Mouse (Mus musculus) kidney, embryonic 16.5 days (tissue): Measurements from ENCODE around the gene Nckap5. TPM values are rescaled to one million over a fixed set of nuclear protein-coding genes. Genes with fewer than 3 reads are reported as not detected.

Experiments used
- ATAC-seq: fragments of 200-750 bp; cut with Nextera tagmentation; 2 replicates; pipeline ENCODE4 v1.8.0; 2017; ENCODE audit warnings: moderate TSS enrichment; ENCODE audit not compliant: low FRiP score, low TSS enrichment
- H3K27ac ChIP-seq: fragments of 300-500 bp; sonication (generic); 2 replicates; pipeline ENCODE4 v1.5.1; 2014; ENCODE audit warnings: low read length
- H3K27me3 ChIP-seq: fragments of 300-500 bp; sonication (generic); 2 replicates; pipeline ENCODE4 v1.6.1; 2014; ENCODE audit warnings: low read length, control low read depth, mixed read lengths; ENCODE audit not compliant: insufficient read depth
- H3K36me3 ChIP-seq: fragments of 300-500 bp; sonication (generic); 2 replicates; pipeline ENCODE4 v1.6.1; 2014; ENCODE audit warnings: low read length, control low read depth, mixed read lengths; ENCODE audit not compliant: insufficient read depth
- H3K4me1 ChIP-seq: fragments of 300-500 bp; sonication (generic); 2 replicates; pipeline ENCODE4 v1.6.1; 2014; ENCODE audit warnings: low read length, control low read depth, mixed read lengths; ENCODE audit not compliant: insufficient read depth
- H3K4me2 ChIP-seq: fragments of 300-500 bp; sonication (generic); replicated peaks from 2 replicates; pipeline ENCODE4 v1.6.1; 2014; ENCODE audit warnings: low read depth, low read length
- H3K4me3 ChIP-seq: fragments of 300-500 bp; sonication (generic); 2 replicates; pipeline ENCODE4 v1.5.1; 2014; ENCODE audit warnings: mild to moderate bottlenecking, low read length
- H3K9ac ChIP-seq: fragments of 300-500 bp; sonication (generic); replicated peaks from 2 replicates; pipeline ENCODE4 v1.6.1; 2014; ENCODE audit warnings: low read length
- H3K9me3 ChIP-seq: fragments of 300-500 bp; sonication (generic); 2 replicates; pipeline ENCODE4 v1.6.1; 2016; ENCODE audit warnings: low read length, control low read depth
- WGBS: fragments of 180-500 bp; shearing (Covaris S2); extraction: QIAGEN DNeasy Blood & Tissue Kit; methylation state at CpG from one replicate; pipeline ENCODE4 v1.1.7; 2014; 5-methylcytosine and 5-hydroxymethylcytosine counted together
- polyA plus RNA-seq: library from polyadenylated mRNA; unstranded; fragments of >200 nt; fragmentation: Nextera tagmentation; extraction: Ambion mirVana; gene quantifications from 2 replicates; pipeline ENCODE4 v1.2.1, GENCODE M21; 2015

Nckap5 gene
- polyA plus RNA-seq: 4.1 and 4.2 TPM in 2 replicates

DNA sequence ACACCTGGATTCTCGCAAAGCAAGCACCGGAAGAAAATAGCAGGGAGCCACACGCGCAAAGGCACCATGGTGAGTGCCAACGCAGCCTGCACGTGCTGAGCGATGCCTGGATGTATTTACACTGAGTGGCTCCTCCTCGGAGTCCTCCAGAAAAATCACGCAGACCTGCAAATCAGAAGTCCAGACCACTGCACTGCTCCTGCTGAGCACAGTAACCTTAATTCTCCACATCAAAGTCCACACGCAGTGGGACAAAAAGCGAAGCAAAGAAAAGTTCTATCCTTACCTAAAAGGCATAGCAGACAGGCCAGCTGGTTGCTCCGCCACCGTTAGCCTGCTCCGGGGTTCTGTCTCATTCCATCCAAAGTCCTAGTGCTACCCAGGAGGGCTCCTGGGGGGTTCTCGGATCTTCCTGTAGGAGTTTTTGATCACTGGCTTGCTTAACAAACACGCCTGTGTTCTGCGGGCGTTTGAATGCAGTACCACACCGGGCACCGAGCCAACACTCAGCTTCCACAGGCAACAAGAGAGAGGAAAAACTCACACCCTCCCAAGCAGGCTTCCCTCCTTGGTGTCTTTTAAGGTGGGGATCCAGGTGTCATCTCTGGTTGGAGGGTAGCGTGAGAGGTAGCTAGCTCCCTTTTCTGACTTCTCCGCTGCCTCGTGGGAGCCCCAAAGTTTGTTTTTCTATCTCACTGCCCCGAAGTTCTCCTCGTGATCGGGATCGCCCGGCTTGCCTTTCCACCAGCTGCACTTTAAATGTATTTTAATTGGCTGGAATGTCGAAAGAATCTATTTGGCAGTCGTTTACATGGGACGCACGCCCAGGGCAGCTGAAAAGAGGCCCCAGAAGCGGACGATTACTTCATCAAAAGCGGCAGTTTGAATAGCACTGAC is at the start of gene Nckap5:
Nckap5 (minus strand) TSS at position 769 of the 897 bp plus-strand sequence.
- Histone ChIP-seq H3K27ac (peak within 1 kb of the TSS; percentile 30; the same call in 1 of the 2 replicates), H3K4me2 (peak within 1 kb of the TSS; percentile 84), H3K4me3 (peak within 1 kb of the TSS; percentile 47), H3K36me3 (no peaks in the 10 kb centered on the region), H3K9ac (peak within 1 kb of the TSS; percentile 61), H3K4me1 (no peaks in the 10 kb centered on the region), H3K9me3 (0 out of 2 replicates have a peak, but pooled peaks cover 4% of the 10 kb centered on the region), H3K27me3 (peaks cover 5% of the 10 kb centered on the region; the same call in 1 of the 2 replicates)
- WGBS: under 1% methylated on average over 35 of the region's 35 CpGs
- ATAC-seq: peak; percentile 70

- Histone ChIP-seq H3K4me1 (no peaks in the 10 kb centered on the region), H3K4me3 (no peak overlapping the region), H3K27ac (no peak overlapping the region), H3K9me3 (no peaks in the 10 kb centered on the region), H3K27me3 (no peaks in the 10 kb centered on the region), H3K9ac (no peak overlapping the region), H3K4me2 (no peak overlapping the region), H3K36me3 (no peaks in the 10 kb centered on the region)
- ATAC-seq: no peak
- 89% methylated on average over 2 of the region's 2 CpGs for WGBS
Measured at GRCm38 (mm10) chr1:126877495-126877894, 46.9 kb upstream of the Nckap5 start.

DNA sequence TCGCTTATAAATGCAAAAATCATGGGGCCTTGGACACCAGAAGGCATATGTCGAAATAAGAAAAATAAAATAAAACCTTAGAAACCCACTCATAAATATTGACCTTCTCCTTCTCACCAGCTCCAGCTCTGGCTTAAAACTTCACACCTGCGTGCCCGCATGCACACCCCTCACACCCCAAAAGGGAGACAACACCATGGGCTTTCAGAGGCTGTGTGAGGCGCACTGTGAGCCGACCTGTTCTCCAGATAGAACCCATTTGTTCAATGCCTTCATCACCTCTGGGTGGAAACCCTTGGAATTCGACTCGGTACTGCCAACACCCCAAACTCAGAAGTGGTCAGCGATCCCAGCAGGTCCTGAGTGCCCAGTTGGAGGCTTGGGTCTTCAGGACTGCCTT is 37.8 kb upstream of the Nckap5 start:
- no peaks in the 10 kb centered on the region for H3K36me3 ChIP-seq
- H3K9ac ChIP-seq: no peak overlapping the region
- peaks cover 7% of the 10 kb centered on the region; the same call in 1 of the 2 replicates for H3K4me1 ChIP-seq
- WGBS: 83% methylated on average over 9 of the region's 9 CpGs
- H3K27ac ChIP-seq: no peak overlapping the region
- no peak for ATAC-seq
- no peak overlapping the region for H3K4me3 ChIP-seq
- no peaks in the 10 kb centered on the region for H3K9me3 ChIP-seq
- no peak overlapping the region for H3K4me2 ChIP-seq
- H3K27me3 ChIP-seq: no peaks in the 10 kb centered on the region

GRCm38 (mm10) chr1:126867912-126868311 is 37.3 kb upstream of the Nckap5 start:
- H3K9me3 ChIP-seq: no peaks in the 10 kb centered on the region
- no peaks in the 10 kb centered on the region for H3K27me3 ChIP-seq
- H3K4me2 ChIP-seq: no peak overlapping the region
- H3K4me3 ChIP-seq: no peak overlapping the region
- WGBS: 93% methylated on average over 5 of the region's 5 CpGs
- H3K9ac ChIP-seq: no peak overlapping the region
- no peak for ATAC-seq
- H3K4me1 ChIP-seq: peaks cover 7% of the 10 kb centered on the region; the same call in 1 of the 2 replicates
- no peaks in the 10 kb centered on the region for H3K36me3 ChIP-seq
- no peak overlapping the region for H3K27ac ChIP-seq

DNA sequence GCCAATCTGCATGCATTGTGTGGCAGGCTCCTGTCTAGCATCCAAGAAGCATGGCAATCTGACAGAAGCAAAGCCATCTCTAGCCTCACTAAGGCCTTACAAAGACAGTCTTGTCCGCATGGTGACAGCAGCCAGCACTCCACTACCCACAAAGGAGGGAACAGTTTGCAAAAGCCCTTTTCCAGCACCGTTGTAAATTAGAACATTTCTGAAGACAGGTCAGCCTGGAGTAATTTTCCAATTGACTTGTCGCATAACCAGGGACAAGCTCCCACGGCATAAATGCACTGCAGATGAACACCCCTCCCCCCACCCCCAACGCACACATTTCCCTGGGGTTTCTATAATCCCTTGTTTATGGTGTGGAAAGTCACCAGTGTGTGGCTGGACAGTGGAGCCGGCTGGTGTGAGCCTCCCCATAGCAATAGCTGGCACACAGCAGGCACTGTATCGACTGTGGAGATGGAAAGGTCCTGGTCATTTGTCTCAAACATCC is 35.0 kb upstream of the Nckap5 start:
- H3K27ac ChIP-seq: no peak overlapping the region
- peak; percentile 71 for ATAC-seq
- H3K4me1 ChIP-seq: peaks cover 7% of the 10 kb centered on the region; the same call in 1 of the 2 replicates
- H3K9me3 ChIP-seq: no peaks in the 10 kb centered on the region
- 24% methylated on average over 7 of the region's 7 CpGs for WGBS
- H3K36me3 ChIP-seq: no peaks in the 10 kb centered on the region
- H3K27me3 ChIP-seq: no peaks in the 10 kb centered on the region
- H3K9ac ChIP-seq: no peak overlapping the region
- no peak overlapping the region for H3K4me2 ChIP-seq
- H3K4me3 ChIP-seq: no peak overlapping the region

DNA sequence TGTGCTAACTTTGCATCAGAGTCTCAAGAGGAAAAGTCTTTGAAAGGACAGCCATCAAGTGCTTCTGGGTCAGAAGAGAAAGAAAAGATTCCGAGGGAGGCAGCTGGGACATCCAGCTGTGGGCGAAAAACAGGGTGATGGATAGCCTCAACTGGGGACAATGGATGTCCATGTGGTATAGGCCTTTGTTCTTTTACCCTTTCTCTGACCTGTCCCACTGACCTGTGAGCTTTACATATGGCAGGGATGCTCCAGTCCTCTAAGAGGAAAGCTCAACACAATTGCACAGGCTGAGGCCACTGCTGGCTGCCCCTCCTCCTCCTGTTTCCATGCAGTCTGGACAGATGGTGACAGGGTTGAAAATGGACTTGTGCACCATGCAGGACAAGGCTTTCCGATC is 31.2 kb upstream of the Nckap5 start:
- no peak for ATAC-seq
- WGBS: 66% methylated on average over 3 of the region's 3 CpGs
- no peak overlapping the region for H3K27ac ChIP-seq
- no peaks in the 10 kb centered on the region for H3K9me3 ChIP-seq
- no peak overlapping the region for H3K4me3 ChIP-seq
- no peaks in the 10 kb centered on the region for H3K36me3 ChIP-seq
- H3K27me3 ChIP-seq: no peaks in the 10 kb centered on the region
- H3K4me2 ChIP-seq: no peak overlapping the region
- H3K4me1 ChIP-seq: peaks cover 7% of the 10 kb centered on the region; the same call in 1 of the 2 replicates
- H3K9ac ChIP-seq: no peak overlapping the region

DNA sequence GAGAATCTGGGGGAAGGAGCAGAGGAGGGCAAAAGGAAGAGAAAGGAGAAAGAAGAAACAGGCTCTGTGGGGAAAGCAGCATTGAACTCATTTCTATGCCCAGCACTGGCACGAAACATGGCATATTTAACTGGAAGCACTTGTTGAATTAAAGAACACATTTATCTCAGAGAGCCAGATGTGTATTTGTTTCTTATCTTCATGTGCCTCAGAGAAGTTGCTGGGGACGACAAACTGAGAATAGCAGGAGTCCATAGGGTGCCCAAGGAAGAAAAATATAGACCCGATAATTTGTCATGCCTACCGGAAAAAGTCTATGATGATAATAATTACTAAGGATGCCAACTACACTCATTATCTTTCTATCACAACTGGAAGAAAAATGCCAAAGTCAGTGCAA is 29.9 kb upstream of the Nckap5 start:
- Histone ChIP-seq H3K9ac (no peak overlapping the region), H3K4me3 (no peak overlapping the region), H3K27me3 (no peaks in the 10 kb centered on the region), H3K9me3 (no peaks in the 10 kb centered on the region), H3K36me3 (no peaks in the 10 kb centered on the region), H3K27ac (no peak overlapping the region), H3K4me1 (0 out of 2 replicates have a peak, but pooled peaks cover 2% of the 10 kb centered on the region), H3K4me2 (no peak overlapping the region)
- WGBS: 95% methylated on average over 4 of the region's 4 CpGs
- ATAC-seq: no peak

DNA sequence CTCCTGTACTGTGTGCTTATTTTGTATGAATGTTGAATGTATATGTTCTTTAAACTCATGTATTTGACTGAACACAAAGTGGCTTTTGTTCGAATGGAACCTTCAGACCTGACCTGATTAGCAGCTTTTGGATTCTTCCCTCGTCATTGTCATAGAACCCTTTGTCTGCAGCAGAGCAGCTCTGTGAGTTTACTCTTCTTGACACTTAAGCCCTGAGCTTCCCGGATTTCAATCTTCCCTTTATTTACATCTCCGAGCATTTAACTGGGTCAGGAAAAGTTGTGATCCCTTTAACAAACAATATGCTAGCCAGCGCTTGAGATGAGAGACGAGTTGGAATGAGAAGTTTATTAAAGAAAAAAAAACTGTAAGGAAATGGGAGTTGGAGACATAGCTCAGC is 18.9 kb upstream of the Nckap5 start:
- H3K4me2 ChIP-seq: no peak overlapping the region
- no peak for ATAC-seq

DNA sequence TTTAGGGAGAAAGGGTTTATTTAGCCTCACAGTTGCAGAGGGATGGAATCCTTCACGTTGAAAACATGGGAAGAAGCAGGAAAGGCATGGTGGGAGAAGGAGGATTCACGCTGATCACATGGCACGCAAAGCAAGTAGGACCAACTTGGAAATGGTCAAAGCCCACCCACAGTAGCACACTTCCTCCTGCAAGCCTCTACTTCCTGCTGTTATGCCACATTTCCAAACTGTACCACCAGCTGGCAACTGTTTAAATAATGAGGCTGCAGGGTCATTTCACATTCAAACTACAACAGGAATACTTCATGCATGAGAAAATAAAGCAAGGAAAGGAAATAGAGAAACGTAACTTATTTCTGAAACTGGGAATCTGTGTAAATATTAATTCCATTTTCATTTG is 15.7 kb upstream of the Nckap5 start:
- Histone ChIP-seq H3K4me2 (no peak overlapping the region), H3K27me3 (no peaks in the 10 kb centered on the region), H3K36me3 (no peaks in the 10 kb centered on the region), H3K4me1 (no peaks in the 10 kb centered on the region), H3K9me3 (no peaks in the 10 kb centered on the region), H3K27ac (no peak overlapping the region), H3K9ac (no peak overlapping the region), H3K4me3 (no peak overlapping the region)
- ATAC-seq: no peak
- WGBS: 67% methylated on average over 4 of the region's 4 CpGs

More for the DNA sequence above, 18.9 kb upstream of the Nckap5 start:
- H3K9me3 ChIP-seq: no peaks in the 10 kb centered on the region
- no peak overlapping the region for H3K27ac ChIP-seq
- WGBS: 71% methylated on average over 6 of the region's 6 CpGs
- H3K27me3 ChIP-seq: no peaks in the 10 kb centered on the region
- H3K9ac ChIP-seq: no peak overlapping the region
- no peaks in the 10 kb centered on the region for H3K36me3 ChIP-seq
- H3K4me3 ChIP-seq: no peak overlapping the region
- H3K4me1 ChIP-seq: no peaks in the 10 kb centered on the region

GRCm38 (mm10) chr1:126832885-126833284 is 2.3 kb upstream of the Nckap5 start:
- H3K4me1 ChIP-seq: no peaks in the 10 kb centered on the region
- 92% methylated on average over 1 of the region's 1 CpGs for WGBS
- no peak overlapping the region for H3K27ac ChIP-seq
- no peaks in the 10 kb centered on the region for H3K36me3 ChIP-seq
- no peaks in the 10 kb centered on the region for H3K9me3 ChIP-seq
- peaks cover 5% of the 10 kb centered on the region; the same call in 1 of the 2 replicates for H3K27me3 ChIP-seq
- ATAC-seq: no peak
- H3K4me3 ChIP-seq: no peak overlapping the region
- no peak overlapping the region for H3K9ac ChIP-seq
- no peak overlapping the region for H3K4me2 ChIP-seq
